Mouse (Mus musculus) midbrain, embryonic 16.5 days (tissue): Measurements from ENCODE around the gene Rab3il1. TPM values are rescaled to one million over a fixed set of nuclear protein-coding genes. Genes with fewer than 3 reads are reported as not detected.

Experiments
- ATAC-seq: fragments of 200-750 bp; cut with Nextera tagmentation; 2 replicates; pipeline ENCODE4 v1.8.0; 2017; ENCODE audit warnings: moderate TSS enrichment
- H3K27ac ChIP-seq: fragments of 300-500 bp; sonication (generic); 2 replicates; pipeline ENCODE4 v1.5.1; 2014; ENCODE audit warnings: mild to moderate bottlenecking, low read length, mixed read lengths
- H3K27me3 ChIP-seq: fragments of 300-500 bp; sonication (generic); 2 replicates; pipeline ENCODE4 v1.6.1; 2014; ENCODE audit warnings: low read depth, low read length, mixed read lengths; ENCODE audit not compliant: control insufficient read depth, insufficient read depth
- H3K36me3 ChIP-seq: fragments of 300-500 bp; sonication (generic); 2 replicates; pipeline ENCODE4 v1.6.1; 2014; ENCODE audit warnings: mild to moderate bottlenecking, low read length, moderate library complexity, mixed read lengths; ENCODE audit not compliant: control insufficient read depth, insufficient read depth
- H3K4me1 ChIP-seq: fragments of 300-500 bp; sonication (generic); 2 replicates; pipeline ENCODE4 v1.6.1; 2014; ENCODE audit warnings: mild to moderate bottlenecking, low read length, mixed read lengths; ENCODE audit not compliant: control insufficient read depth, insufficient read depth
- H3K4me2 ChIP-seq: fragments of 300-500 bp; sonication (generic); 2 replicates; pipeline ENCODE4 v1.6.1; 2014; ENCODE audit warnings: mild to moderate bottlenecking, low read length, mixed read lengths
- H3K4me3 ChIP-seq: fragments of 300-500 bp; sonication (generic); 2 replicates; pipeline ENCODE4 v1.5.1; 2014; ENCODE audit warnings: low read depth, mild to moderate bottlenecking, low read length, moderate library complexity, mixed read lengths
- H3K9ac ChIP-seq: fragments of 300-500 bp; sonication (generic); 2 replicates; pipeline ENCODE4 v1.6.1; 2014; ENCODE audit warnings: low read depth, low read length, mixed read lengths
- H3K9me3 ChIP-seq: fragments of 300-500 bp; sonication (generic); replicated peaks from 2 replicates; pipeline ENCODE4 v1.6.1; 2014; ENCODE audit warnings: mild to moderate bottlenecking, low read length, mixed read lengths; ENCODE audit not compliant: control insufficient read depth, poor library complexity, severe bottlenecking
- WGBS: fragments of 180-500 bp; shearing (Covaris S2); extraction: QIAGEN DNeasy Blood & Tissue Kit; methylation state at CpG from one replicate; pipeline ENCODE4 v1.1.7; 2014; 5-methylcytosine and 5-hydroxymethylcytosine counted together
- polyA plus RNA-seq: library from polyadenylated mRNA; unstranded; fragments of >200 nt; fragmentation: Nextera tagmentation; extraction: Ambion mirVana; gene quantifications from 2 replicates; pipeline ENCODE4 v1.2.1, GENCODE M21; 2015

The Rab3il1 gene
- polyA plus RNA-seq, 1 experiment from 2014 or later = 21.4 TPM

GRCm38 (mm10) chr19:10052698-10053097, 51.2 kb downstream of the Rab3il1 start:
- Histone ChIP-seq H3K36me3 (peaks cover 24% of the 10 kb centered on the region; the same call in 1 of the 2 replicates), H3K27me3 (no peaks in the 10 kb centered on the region), H3K4me1 (no peaks in the 10 kb centered on the region), H3K9me3 (no peaks in the 10 kb centered on the region), H3K9ac (no peak overlapping the region), H3K4me2 (no peak overlapping the region), H3K4me3 (no peak overlapping the region), H3K27ac (no peak overlapping the region)
- ATAC-seq = no peak
- WGBS = 91% methylated on average over 4 of the region's 4 CpGs

- 94% methylated on average over 10 of the region's 10 CpGs for WGBS
- no peaks in the 10 kb centered on the region for H3K9me3 ChIP-seq
- H3K4me1 ChIP-seq = no peaks in the 10 kb centered on the region
- no peak overlapping the region for H3K9ac ChIP-seq
- no peak overlapping the region for H3K4me2 ChIP-seq
- H3K27ac ChIP-seq = no peak overlapping the region
- no peaks in the 10 kb centered on the region for H3K27me3 ChIP-seq
- H3K4me3 ChIP-seq = no peak overlapping the region
- peaks cover 24% of the 10 kb centered on the region; the same call in 1 of the 2 replicates for H3K36me3 ChIP-seq
- ATAC-seq = no peak
These were observed 52.3 kb downstream of the Rab3il1 start for GRCm38 (mm10) chr19:10053692-10054260.

GRCm38 (mm10) chr19:10054361-10055075, 53.0 kb downstream of the Rab3il1 start:
- Histone ChIP-seq H3K9me3 (no peaks in the 10 kb centered on the region), H3K4me3 (no peak overlapping the region), H3K4me1 (peaks cover 2% of the 10 kb centered on the region), H3K9ac (no peak overlapping the region), H3K36me3 (peaks cover 24% of the 10 kb centered on the region; the same call in 1 of the 2 replicates), H3K27ac (no peak overlapping the region), H3K4me2 (no peak overlapping the region), H3K27me3 (no peaks in the 10 kb centered on the region)
- no peak for ATAC-seq
- WGBS = 91% methylated on average over 6 of the region's 6 CpGs

GRCm38 (mm10) chr19:10055261-10055660, 53.8 kb downstream of the Rab3il1 start:
- Histone ChIP-seq H3K27me3 (no peaks in the 10 kb centered on the region), H3K9ac (no peak overlapping the region), H3K9me3 (no peaks in the 10 kb centered on the region), H3K4me2 (no peak overlapping the region), H3K36me3 (peaks cover 24% of the 10 kb centered on the region; the same call in 1 of the 2 replicates), H3K4me3 (no peak overlapping the region), H3K27ac (no peak overlapping the region), H3K4me1 (peaks cover 4% of the 10 kb centered on the region)
- ATAC-seq = no peak
- WGBS = 87% methylated on average over 3 of the region's 3 CpGs

GRCm38 (mm10) chr19:10055783-10056660, 54.6 kb downstream of the Rab3il1 start:
- Histone ChIP-seq H3K27me3 (no peaks in the 10 kb centered on the region), H3K4me3 (no peak overlapping the region), H3K36me3 (peaks cover 24% of the 10 kb centered on the region; the same call in 1 of the 2 replicates), H3K27ac (no peak overlapping the region), H3K9ac (no peak overlapping the region), H3K4me2 (no peak overlapping the region), H3K4me1 (peaks cover 4% of the 10 kb centered on the region), H3K9me3 (no peaks in the 10 kb centered on the region)
- WGBS = 84% methylated on average over 22 of the region's 22 CpGs
- no peak for ATAC-seq

GRCm38 (mm10) chr19:10056686-10057085, 55.2 kb downstream of the Rab3il1 start:
- H3K27me3 ChIP-seq = no peaks in the 10 kb centered on the region
- peaks cover 24% of the 10 kb centered on the region for H3K36me3 ChIP-seq
- no peak overlapping the region for H3K27ac ChIP-seq
- no peak for ATAC-seq
- no peak overlapping the region for H3K4me2 ChIP-seq
- WGBS = 88% methylated on average over 3 of the region's 3 CpGs
- H3K9me3 ChIP-seq = no peaks in the 10 kb centered on the region
- peaks cover 4% of the 10 kb centered on the region for H3K4me1 ChIP-seq
- H3K4me3 ChIP-seq = no peak overlapping the region
- H3K9ac ChIP-seq = no peak overlapping the region

GRCm38 (mm10) chr19:10057486-10058351, 56.2 kb downstream of the Rab3il1 start:
- Histone ChIP-seq H3K27me3 (no peaks in the 10 kb centered on the region), H3K9me3 (no peaks in the 10 kb centered on the region), H3K27ac (no peak overlapping the region), H3K4me2 (no peak overlapping the region), H3K36me3 (peaks cover 30% of the 10 kb centered on the region), H3K4me3 (no peak overlapping the region), H3K9ac (no peak overlapping the region), H3K4me1 (peaks cover 4% of the 10 kb centered on the region)
- ATAC-seq = no peak
- WGBS = 79% methylated on average over 11 of the region's 11 CpGs

- ATAC-seq = no peak
- WGBS = 97% methylated on average over 1 of the region's 1 CpGs
- Histone ChIP-seq H3K27me3 (no peaks in the 10 kb centered on the region), H3K27ac (no peak overlapping the region), H3K4me2 (no peak overlapping the region), H3K36me3 (peaks cover 29% of the 10 kb centered on the region), H3K9ac (no peak overlapping the region), H3K4me3 (no peak overlapping the region), H3K9me3 (no peaks in the 10 kb centered on the region), H3K4me1 (peaks cover 4% of the 10 kb centered on the region)
These were observed 56.9 kb downstream of the Rab3il1 start for GRCm38 (mm10) chr19:10058352-10058825.
